Mouse (Mus musculus) heart, embryonic 11.5 days (tissue): ENCODE results near the gene Sppl3. TPM values are rescaled to one million over a fixed set of nuclear protein-coding genes. Genes with fewer than 3 reads are reported as not detected.

Experiments used
- ATAC-seq: fragments of 200-750 bp; cut with Nextera tagmentation; replicated peaks from 2 replicates; pipeline ENCODE4 v1.8.0; 2017; ENCODE audit warnings: moderate library complexity; ENCODE audit not compliant: insufficient number of reproducible peaks, low FRiP score, low TSS enrichment
- H3K27ac ChIP-seq: fragments of 300-500 bp; sonication (generic); 2 replicates; pipeline ENCODE4 v1.5.1; 2014; ENCODE audit warnings: mild to moderate bottlenecking, low read depth, low read length
- H3K27me3 ChIP-seq: fragments of 300-500 bp; sonication (generic); 2 replicates; pipeline ENCODE4 v1.6.1; 2014; ENCODE audit warnings: mild to moderate bottlenecking, low read length, mixed read lengths; ENCODE audit not compliant: control insufficient read depth, insufficient read depth
- H3K36me3 ChIP-seq: fragments of 300-500 bp; sonication (generic); 2 replicates; pipeline ENCODE4 v1.6.1; 2014; ENCODE audit warnings: mild to moderate bottlenecking, low read length, moderate library complexity, mixed read lengths; ENCODE audit not compliant: control insufficient read depth, insufficient read depth
- H3K4me1 ChIP-seq: fragments of 300-500 bp; sonication (generic); 2 replicates; pipeline ENCODE4 v1.6.1; 2014; ENCODE audit warnings: low read length; ENCODE audit not compliant: control insufficient read depth, insufficient read depth
- H3K4me2 ChIP-seq: fragments of 300-500 bp; sonication (generic); 2 replicates; pipeline ENCODE4 v1.6.1; 2014; ENCODE audit warnings: mild to moderate bottlenecking, moderate library complexity
- H3K4me3 ChIP-seq: fragments of 300-500 bp; sonication (generic); 2 replicates; pipeline ENCODE4 v1.5.1; 2014; ENCODE audit warnings: low read depth, low read length
- H3K9ac ChIP-seq: fragments of 300-500 bp; sonication (generic); 2 replicates; pipeline ENCODE4 v1.6.1; 2014; ENCODE audit warnings: mild to moderate bottlenecking, low read depth, low read length, moderate library complexity
- H3K9me3 ChIP-seq: fragments of 300-500 bp; sonication (generic); replicated peaks from 2 replicates; pipeline ENCODE4 v1.6.1; 2016; ENCODE audit warnings: low read length; ENCODE audit not compliant: control insufficient read depth
- WGBS: fragments of 180-500 bp; shearing (Covaris S2); extraction: QIAGEN DNeasy Blood & Tissue Kit; methylation state at CpG from one replicate; pipeline ENCODE4 v1.1.7; 2014; ENCODE audit not compliant: insufficient replicate concordance; 5-methylcytosine and 5-hydroxymethylcytosine counted together
- polyA plus RNA-seq: library from polyadenylated mRNA; unstranded; fragments of >200 nt; fragmentation: Nextera tagmentation; extraction: Ambion mirVana; gene quantifications from 2 replicates; pipeline ENCODE4 v1.2.1, GENCODE M21; 2014

Gene Sppl3
- polyA plus RNA-seq, 1 experiment from 2014 or later, result 18.6 TPM

GRCm38 (mm10) chr5:115134234-115135165, 123.6 kb downstream of the Sppl3 start, which contains the start of gene Unc119b:
Unc119b (minus strand) TSS chr5:115134975.
- Histone ChIP-seq H3K27ac (no peak within 1 kb of the TSS; the same call in 1 of the 2 replicates), H3K4me3 (peak within 1 kb of the TSS; percentile 92), H3K27me3 (no peaks in the 10 kb centered on the region), H3K4me1 (peaks cover 3% of the 10 kb centered on the region), H3K9me3 (no peaks in the 10 kb centered on the region), H3K4me2 (peak within 1 kb of the TSS; percentile 99), H3K9ac (peak within 1 kb of the TSS; percentile 81), H3K36me3 (peaks cover 7% of the 10 kb centered on the region)
- peak; percentile 91 for ATAC-seq
- under 1% methylated on average over 58 of the region's 81 CpGs for WGBS

- Histone ChIP-seq H3K27ac (no peak overlapping the region), H3K27me3 (no peaks in the 10 kb centered on the region), H3K9ac (no peak overlapping the region), H3K9me3 (no peaks in the 10 kb centered on the region), H3K4me3 (no peak overlapping the region), H3K4me2 (no peak overlapping the region), H3K4me1 (no peaks in the 10 kb centered on the region), H3K36me3 (peaks cover 5% of the 10 kb centered on the region; the same call in 1 of the 2 replicates)
- ATAC-seq, result no peak
- 62% methylated on average over 4 of the region's 4 CpGs for WGBS
Observed at GRCm38 (mm10) chr5:115139124-115139523, 128.2 kb downstream of the Sppl3 start.

GRCm38 (mm10) chr5:115140726-115141125, 129.8 kb downstream of the Sppl3 start:
- H3K36me3 ChIP-seq, result peaks cover 7% of the 10 kb centered on the region; the same call in 1 of the 2 replicates
- no peaks in the 10 kb centered on the region for H3K9me3 ChIP-seq
- no peaks in the 10 kb centered on the region for H3K4me1 ChIP-seq
- no peak overlapping the region for H3K4me3 ChIP-seq
- no peak overlapping the region for H3K27ac ChIP-seq
- H3K9ac ChIP-seq, result no peak overlapping the region
- ATAC-seq, result no peak
- WGBS, result 69% methylated on average over 3 of the region's 3 CpGs
- no peak overlapping the region for H3K4me2 ChIP-seq
- H3K27me3 ChIP-seq, result no peaks in the 10 kb centered on the region

GRCm38 (mm10) chr5:115142166-115142697, 131.3 kb downstream of the Sppl3 start:
- Histone ChIP-seq H3K4me3 (no peak overlapping the region), H3K27me3 (no peaks in the 10 kb centered on the region), H3K27ac (no peak overlapping the region), H3K4me1 (no peaks in the 10 kb centered on the region), H3K4me2 (no peak overlapping the region), H3K9ac (no peak overlapping the region), H3K9me3 (no peaks in the 10 kb centered on the region), H3K36me3 (peaks cover 9% of the 10 kb centered on the region)
- ATAC-seq, result no peak
- WGBS, result 88% methylated on average over 9 of the region's 9 CpGs

GRCm38 (mm10) chr5:115143552-115143951, 132.6 kb downstream of the Sppl3 start:
- no peak overlapping the region for H3K4me3 ChIP-seq
- no peak for ATAC-seq

GRCm38 (mm10) chr5:115144471-115144870, 133.5 kb downstream of the Sppl3 start:
- Histone ChIP-seq H3K4me1 (no peaks in the 10 kb centered on the region), H3K27ac (no peak overlapping the region), H3K36me3 (peaks cover 30% of the 10 kb centered on the region), H3K27me3 (no peaks in the 10 kb centered on the region), H3K9ac (no peak overlapping the region), H3K4me2 (no peak overlapping the region), H3K9me3 (no peaks in the 10 kb centered on the region), H3K4me3 (no peak overlapping the region)
- WGBS, result 78% methylated on average over 6 of the region's 6 CpGs
- no peak for ATAC-seq

More at GRCm38 (mm10) chr5:115143552-115143951, 132.6 kb downstream of the Sppl3 start:
- Histone ChIP-seq H3K4me2 (no peak overlapping the region), H3K4me1 (no peaks in the 10 kb centered on the region), H3K27me3 (no peaks in the 10 kb centered on the region), H3K36me3 (peaks cover 23% of the 10 kb centered on the region), H3K9ac (no peak overlapping the region), H3K27ac (no peak overlapping the region), H3K9me3 (no peaks in the 10 kb centered on the region)
- WGBS, result 78% methylated on average over 10 of the region's 10 CpGs

GRCm38 (mm10) chr5:115145253-115145968, 134.5 kb downstream of the Sppl3 start:
- Histone ChIP-seq H3K36me3 (peaks cover 39% of the 10 kb centered on the region), H3K4me1 (no peaks in the 10 kb centered on the region), H3K9me3 (no peaks in the 10 kb centered on the region), H3K4me3 (no peak overlapping the region), H3K4me2 (no peak overlapping the region), H3K9ac (no peak overlapping the region; the same call in 1 of the 2 replicates), H3K27me3 (no peaks in the 10 kb centered on the region), H3K27ac (no peak overlapping the region)
- WGBS, result 77% methylated on average over 11 of the region's 11 CpGs
- no peak for ATAC-seq

GRCm38 (mm10) chr5:115145976-115146746, 135.2 kb downstream of the Sppl3 start:
- H3K36me3 ChIP-seq, result peaks cover 43% of the 10 kb centered on the region
- H3K27ac ChIP-seq, result no peak overlapping the region
- no peaks in the 10 kb centered on the region for H3K9me3 ChIP-seq
- ATAC-seq, result no peak
- no peak overlapping the region for H3K4me2 ChIP-seq
- no peaks in the 10 kb centered on the region for H3K4me1 ChIP-seq
- WGBS, result 84% methylated on average over 6 of the region's 6 CpGs
- no peaks in the 10 kb centered on the region for H3K27me3 ChIP-seq
- H3K9ac ChIP-seq, result no peak overlapping the region; the same call in 1 of the 2 replicates
- H3K4me3 ChIP-seq, result no peak overlapping the region
